Mouse (Mus musculus) embryonic stem cell, embryonic (primary cell): Measurements from ENCODE around the gene Smap2.

ENCODE experiments used
- CTCF ChIA-PET, 4 experiments: fragments of 300-600 bp in 2 of 4; fragments of 350-600 bp in 2 of 4; sonication (Branson Sonifier 250); formaldehyde crosslinking; loops; one replicate each; lab custom pipeline; 2022; ENCODE audit warnings: inconsistent platforms in 2 of 4; lab: Charles Lee
- POLR2A ChIA-PET, 4 experiments: fragments of 300-600 bp in 2 of 4; fragments of 350-600 bp in 2 of 4; sonication (Branson Sonifier 250); formaldehyde crosslinking; loops; one replicate each; lab custom pipeline; 2022; ENCODE audit warnings: antibody characterized with exemption in 4 of 4, inconsistent platforms in 1 of 4; lab: Charles Lee

The Smap2 gene

DNA sequence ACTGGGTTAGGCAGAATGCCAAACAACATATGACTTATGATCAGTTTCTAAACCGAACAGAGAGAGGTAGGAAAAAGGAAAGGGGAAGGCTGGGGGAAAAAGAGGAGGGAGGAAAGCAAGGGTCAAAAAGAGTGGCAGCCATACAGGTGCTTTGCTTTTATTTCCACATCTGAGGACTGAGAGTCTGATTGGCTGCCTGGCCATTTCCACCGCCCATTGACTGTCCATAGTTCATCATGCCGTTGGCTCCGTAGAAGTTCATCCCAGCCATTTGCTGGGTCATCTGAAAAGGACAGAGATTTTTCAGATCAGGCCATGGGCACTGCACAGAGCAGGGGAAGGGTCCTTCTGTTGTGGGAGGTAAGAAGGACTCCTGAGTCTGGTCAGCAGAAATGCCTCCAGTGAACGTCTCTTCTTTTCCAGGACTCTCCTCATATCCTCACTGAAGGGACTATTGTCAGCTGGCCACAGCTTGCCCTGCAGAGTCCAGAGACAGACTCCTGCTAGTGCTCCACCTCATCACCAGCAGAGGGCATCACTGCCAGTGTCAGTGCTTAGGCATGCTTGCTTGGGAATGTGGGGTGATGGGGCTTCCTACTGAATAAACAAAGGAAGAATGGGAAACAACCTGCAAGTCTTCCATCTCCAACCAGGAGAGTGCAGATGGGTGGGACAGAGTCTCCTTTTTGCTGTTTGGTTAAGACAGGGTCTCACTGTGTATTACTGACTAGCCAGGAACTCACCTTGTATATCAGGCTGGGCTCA is 47.5 kb downstream of the Smap2 start:
- CTCF ChIA-PET: interaction anchor here in 3 of 4 experiments (0.6 to 1.0 kb wide), 7 partner anchors 10 to 588 kb away, joined by 3 to 4 read pairs (median 3); partner anchors contain the start of gene Smap2 (in 1 of the 3)
- POLR2A ChIA-PET: interaction anchor here in 2 of 4 experiments (0.6 to 1.6 kb wide), 3 partner anchors 8 to 45 kb away, joined by 3 to 6 read pairs (median 3); partner anchors contain the start of gene Exo5 (in 1 of the 2)

DNA sequence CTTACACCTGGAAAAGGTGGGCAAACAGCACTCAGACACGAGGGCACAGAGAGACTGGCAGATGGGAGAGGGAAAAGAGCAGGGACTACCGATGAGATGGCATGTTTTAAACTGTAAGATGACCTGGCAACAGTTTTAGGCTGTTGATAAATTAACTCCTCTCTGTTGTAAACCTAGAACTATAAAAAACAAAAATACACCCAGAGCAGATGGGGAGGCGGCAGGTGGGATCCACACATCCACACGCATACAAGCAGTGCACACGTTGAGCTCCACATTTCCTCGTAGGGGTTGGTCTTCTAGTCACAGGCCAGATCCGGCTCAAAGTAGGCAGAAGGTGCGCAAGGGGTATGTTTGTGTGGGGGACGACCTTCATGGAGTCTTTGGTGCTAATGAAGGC is 48.6 kb downstream of the Smap2 start:
- POLR2A ChIA-PET: interaction anchor here in 2 of 4 experiments (0.6 to 1.6 kb wide), 2 partner anchors 44 to 173 kb away, joined by 3 to 6 read pairs; partner anchors contain the start of gene Exo5 (in 1 of the 2)

DNA sequence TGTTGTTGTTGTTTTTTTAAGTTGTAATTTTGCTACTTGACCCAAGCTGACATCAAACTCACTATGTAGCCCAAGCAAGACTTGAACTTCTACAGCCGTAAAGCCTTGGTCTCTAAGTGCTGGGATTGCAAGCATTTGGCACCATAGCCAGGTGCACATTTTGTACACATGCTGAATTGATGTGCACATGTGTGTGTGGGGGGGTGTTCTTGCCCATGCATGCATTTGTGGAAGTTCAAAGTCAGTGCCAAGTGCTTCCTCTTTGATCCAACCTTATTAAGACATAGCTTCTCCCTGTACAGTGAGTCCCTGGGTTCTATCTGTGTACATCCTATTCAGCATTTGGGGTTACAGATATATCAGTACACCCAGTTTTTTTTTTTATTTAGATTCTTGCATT is 61.5 kb downstream of the Smap2 start:
- ChIA-PET POLR2A (interaction anchor here in 2 of 4 experiments (0.7 to 3.5 kb wide), 2 partner anchors 31 to 77 kb away, joined by 7 to 11 read pairs; partner anchors contain the start of gene Exo5 (in 1 of the 2)), CTCF (no interaction called here)

More for the DNA sequence above, 48.6 kb downstream of the Smap2 start:
- CTCF ChIA-PET: interaction anchor here in 1 of 4 experiments (0.6 kb wide), 1 partner anchor 20 kb away, joined by 3 read pairs; no protein-coding TSS in a partner anchor

GRCm38 (mm10) chr4:120953667-120954066 is 63.4 kb downstream of the Smap2 start:
- ChIA-PET POLR2A (interaction anchor here in 2 of 4 experiments (0.6 to 3.5 kb wide), 2 partner anchors 29 to 85 kb away, joined by 3 to 11 read pairs; partner anchors contain the start of gene Exo5 (in 1 of the 2)), CTCF (interaction anchor here in 1 of 4 experiments (0.7 kb wide), 1 partner anchor 1959 kb away, joined by 4 read pairs; no protein-coding TSS in a partner anchor)

- ChIA-PET CTCF (interaction anchor here in 1 of 4 experiments (0.5 kb wide), 1 partner anchor 243 kb away, joined by 8 read pairs; no protein-coding TSS in a partner anchor), POLR2A (interaction anchor here in 2 of 4 experiments (0.6 to 3.5 kb wide), 3 partner anchors 13 to 63 kb away, joined by 3 to 11 read pairs (median 3); partner anchors contain the start of gene Exo5 (in 1 of the 2))
Measured at GRCm38 (mm10) chr4:120953038-120953437, 64.0 kb downstream of the Smap2 start.

DNA sequence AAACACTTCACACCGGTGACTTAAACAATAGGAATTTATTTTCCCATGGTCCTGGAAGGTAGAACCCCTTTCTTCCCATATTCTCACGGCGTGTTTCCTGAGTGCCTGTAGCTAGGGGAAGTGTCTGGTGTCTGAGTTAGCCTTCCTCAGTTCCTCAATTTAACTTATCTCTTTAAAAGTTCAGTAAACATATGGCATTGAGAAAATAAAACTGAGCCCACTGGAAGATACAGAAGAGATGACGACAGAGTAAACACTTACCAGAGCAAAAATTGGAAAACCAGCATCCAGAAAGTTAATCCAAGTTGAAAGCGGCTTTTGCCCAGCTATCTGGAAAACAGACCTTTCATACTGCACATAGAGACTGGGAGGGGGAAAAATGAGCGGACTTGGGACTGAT is 64.9 kb downstream of the Smap2 start:
- ChIA-PET CTCF (interaction anchor here in 1 of 4 experiments (0.6 to 1.6 kb wide), 2 partner anchors 81 to 101 kb away, joined by 6 to 7 read pairs; no protein-coding TSS in a partner anchor), POLR2A (interaction anchor here in 3 of 4 experiments (0.7 to 3.2 kb wide), 8 partner anchors 10 to 200 kb away, joined by 3 to 38 read pairs (median 6); partner anchors contain the start of gene Exo5 (in 3 of the 3))

- ChIA-PET POLR2A (interaction anchor here in 3 of 4 experiments (0.6 to 3.2 kb wide), 24 partner anchors 9 to 286 kb away, joined by 3 to 38 read pairs (median 4); partner anchors contain the start of genes Exo5 (in 3 of the 3), Kcnq4 (in 2 of the 3) and Smap2 (in 1 of the 3)), CTCF (interaction anchor here in 3 of 4 experiments (0.6 to 1.7 kb wide), 6 partner anchors 21 to 101 kb away, joined by 3 to 7 read pairs (median 4); no protein-coding TSS in a partner anchor)
Measured at GRCm38 (mm10) chr4:120951428-120951973, 65.5 kb downstream of the Smap2 start, which contains the start of gene Zfp69. Zfp69 (minus strand) TSS chr4:120951699.

DNA sequence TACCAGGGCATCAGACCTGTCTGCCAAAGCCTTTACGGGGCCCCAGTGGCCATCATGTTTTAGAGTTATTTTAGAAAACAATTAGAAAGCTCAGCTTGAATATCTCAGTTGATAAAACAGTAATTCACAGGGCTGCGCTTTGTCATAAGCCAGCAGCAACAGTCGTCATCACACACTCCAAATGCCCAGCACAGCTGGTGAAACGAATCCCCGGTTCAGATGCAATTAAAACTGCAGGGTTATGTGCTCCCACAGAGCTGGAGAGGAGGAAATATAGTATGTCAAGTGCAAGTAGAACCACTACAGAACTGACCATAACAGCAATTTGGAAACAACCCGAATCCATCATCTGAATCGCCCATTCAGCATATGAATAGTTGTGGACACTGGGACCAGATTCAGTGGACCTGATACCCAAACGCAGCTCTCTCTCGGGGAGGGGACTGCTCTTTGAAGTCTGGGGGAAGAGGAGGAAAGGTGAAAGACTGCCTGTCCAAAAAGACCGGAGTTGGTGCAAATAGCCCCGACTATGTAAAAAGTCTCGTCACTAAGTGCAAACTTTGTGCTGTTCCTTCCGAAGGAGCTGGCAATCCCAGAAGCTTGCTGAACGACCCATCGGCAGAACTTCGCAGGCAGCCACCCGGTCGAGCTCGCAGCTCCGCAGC is 66.2 kb downstream of the Smap2 start:
- CTCF ChIA-PET: interaction anchor here in 3 of 4 experiments (0.8 to 1.7 kb wide), 5 partner anchors 21 to 100 kb away, joined by 3 to 7 read pairs (median 3); no protein-coding TSS in a partner anchor
- POLR2A ChIA-PET: interaction anchor here in 3 of 4 experiments (0.6 to 3.2 kb wide), 26 partner anchors 10 to 285 kb away, joined by 3 to 38 read pairs (median 4); partner anchors contain the start of genes Exo5 (in 3 of the 3), Kcnq4 (in 2 of the 3) and Smap2 (in 1 of the 3)

DNA sequence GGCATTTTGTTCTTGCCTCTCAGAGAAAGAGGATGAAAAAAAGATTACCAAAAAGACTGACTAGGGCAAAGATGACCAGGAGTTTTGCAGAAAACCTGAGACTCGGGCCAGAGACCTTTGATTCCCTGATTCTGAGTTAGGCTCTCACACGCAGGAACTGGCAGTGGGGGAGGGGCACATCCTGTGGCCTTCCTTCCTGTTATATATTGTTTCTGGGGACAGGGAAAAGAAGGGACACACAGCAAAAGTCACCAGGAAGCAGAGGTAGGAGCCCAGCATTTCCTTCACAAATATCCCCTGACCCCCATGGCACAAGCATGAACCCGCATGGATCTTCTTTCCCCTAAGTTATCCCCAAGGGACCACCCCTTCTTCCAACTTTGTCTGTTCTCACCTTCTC is 68.1 kb downstream of the Smap2 start:
- ChIA-PET CTCF (interaction anchor here in 1 of 4 experiments (0.5 kb wide), 1 partner anchor 644 kb away, joined by 3 read pairs; no protein-coding TSS in a partner anchor), POLR2A (interaction anchor here in 2 of 4 experiments (0.9 to 1.7 kb wide), 2 partner anchors 19 to 24 kb away, joined by 3 to 6 read pairs; partner anchors contain the start of gene Exo5 (in 1 of the 2))

GRCm38 (mm10) chr4:120935006-120935405 is 82.0 kb downstream of the Smap2 start:
- ChIA-PET CTCF (interaction anchor here in 1 of 4 experiments (0.5 to 1.4 kb wide), 2 partner anchors 9 to 163 kb away, joined by 3 to 4 read pairs; no protein-coding TSS in a partner anchor), POLR2A (interaction anchor here in 2 of 4 experiments (0.9 to 2.2 kb wide), 3 partner anchors 10 to 16 kb away, joined by 3 to 13 read pairs (median 7); partner anchors contain the start of genes Exo5 (in 2 of the 2) and Zfp69 (in 1 of the 2))

GRCm38 (mm10) chr4:120930736-120931135 is 86.3 kb downstream of the Smap2 start:
- ChIA-PET POLR2A (interaction anchor here in 2 of 4 experiments (0.7 to 1.7 kb wide), 4 partner anchors 19 to 100 kb away, joined by 3 read pairs; partner anchors contain the start of gene Zfp69 (in 1 of the 2)), CTCF (interaction anchor here in 2 of 4 experiments (0.9 kb wide), 2 partner anchors 20 to 248 kb away, joined by 3 read pairs; partner anchors contain the start of gene Zfp69 (in 1 of the 2))

DNA sequence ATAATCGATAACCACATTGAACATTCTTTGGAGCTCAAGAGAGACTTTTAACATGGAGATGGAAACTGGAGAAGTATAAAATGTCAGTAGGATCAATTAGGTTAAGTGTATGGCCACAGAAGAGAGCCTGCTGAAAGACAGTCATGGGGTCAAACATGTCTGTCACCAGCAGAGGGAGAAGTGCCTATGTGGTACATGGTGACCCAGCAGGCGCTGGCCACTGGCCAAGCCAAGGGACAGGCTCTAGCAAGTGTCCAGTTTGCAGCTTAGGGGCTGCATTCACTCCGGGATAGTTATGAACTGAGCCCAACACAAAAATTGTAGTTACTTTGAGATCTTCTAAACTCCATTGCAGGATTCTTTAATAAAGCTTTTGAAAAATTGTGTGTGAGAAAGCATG is 88.4 kb downstream of the Smap2 start:
- ChIA-PET CTCF (no interaction called here), POLR2A (interaction anchor here in 1 of 4 experiments (0.9 to 1.7 kb wide), 5 partner anchors 13 to 286 kb away, joined by 3 to 6 read pairs (median 4); partner anchors contain the start of genes Rlf and Zfp69)

DNA sequence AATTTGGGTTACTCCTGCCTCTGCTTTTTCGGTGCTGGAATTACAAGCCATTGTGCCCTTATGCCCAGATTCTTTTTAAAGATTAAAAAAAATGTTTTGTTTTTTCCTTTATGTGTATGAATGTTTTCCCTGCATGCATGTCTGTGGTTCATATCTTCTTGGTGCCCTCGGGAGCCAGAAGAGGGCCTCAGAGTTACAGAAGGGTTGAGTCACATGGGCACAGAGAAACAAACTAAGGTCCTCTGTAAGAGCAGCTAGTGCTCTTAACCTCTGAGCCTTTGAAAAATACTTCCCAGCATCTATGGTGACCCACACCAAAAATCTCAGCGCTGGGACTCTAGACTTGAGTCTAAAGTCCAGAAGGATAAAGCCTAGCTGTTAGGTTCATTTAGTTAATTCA is 91.7 kb downstream of the Smap2 start:
- CTCF ChIA-PET: interaction anchor here in 2 of 4 experiments (0.6 to 1.3 kb wide), 4 partner anchors 103 to 709 kb away, joined by 3 to 8 read pairs (median 4); no protein-coding TSS in a partner anchor

DNA sequence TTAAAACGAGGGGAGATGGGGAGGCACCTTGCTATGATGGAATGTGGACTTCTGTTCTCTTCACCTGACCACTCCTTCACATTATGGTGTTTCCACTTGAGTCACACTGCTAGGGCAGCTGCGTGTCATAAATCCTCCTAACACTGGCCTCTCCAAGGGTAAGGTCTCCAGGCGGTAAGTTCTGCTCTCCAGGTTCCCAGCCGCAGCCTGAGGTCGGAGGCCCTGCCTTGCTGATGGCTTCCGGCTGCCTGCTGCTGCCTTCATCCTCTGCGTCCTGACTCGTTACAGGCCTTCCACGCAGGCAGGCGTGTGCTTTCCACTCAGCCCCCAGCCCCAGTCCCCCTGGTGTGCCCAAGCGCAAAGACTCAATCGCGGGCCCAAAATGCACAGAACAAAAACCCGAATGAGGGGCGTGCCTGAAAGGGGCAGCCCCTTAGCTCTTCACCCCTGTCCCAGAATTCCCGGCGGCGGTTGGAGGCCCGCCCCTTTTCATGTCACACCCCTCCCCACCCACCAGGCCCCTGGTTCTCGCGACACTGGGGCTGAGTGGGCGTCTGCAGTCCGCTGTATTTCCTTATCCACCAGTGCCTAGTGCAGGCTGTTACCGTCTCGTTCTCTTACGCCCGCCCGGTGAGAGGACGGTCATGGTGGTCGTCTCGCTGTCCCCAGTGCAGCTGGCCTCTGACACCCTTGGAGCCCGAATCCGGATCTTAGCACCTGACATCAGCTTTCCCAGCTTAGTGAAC is 92.3 kb downstream of the Smap2 start, which contains the start of gene Exo5:
Exo5 (minus strand) TSS at position 464 of the 746 bp plus-strand sequence.
- CTCF ChIA-PET: interaction anchor here in 2 of 4 experiments (0.6 to 1.3 kb wide), 8 partner anchors 15 to 708 kb away, joined by 3 to 8 read pairs (median 4); no protein-coding TSS in a partner anchor
- POLR2A ChIA-PET: interaction anchor here in 3 of 4 experiments (0.5 to 2.5 kb wide), 84 partner anchors 9 to 1911 kb away, joined by 3 to 38 read pairs (median 4); partner anchors contain the start of genes Ctps (in 3 of the 3), Zfp69 (in 3 of the 3), Rims3 (in 2 of the 3) and Smap2 (in 2 of the 3)

More for the DNA sequence above, 91.7 kb downstream of the Smap2 start:
- POLR2A ChIA-PET: interaction anchor here in 3 of 4 experiments (0.6 to 2.5 kb wide), 53 partner anchors 9 to 1910 kb away, joined by 3 to 38 read pairs (median 5); partner anchors contain the start of genes Zfp69 (in 3 of the 3), Rims3 (in 2 of the 3), Smap2 (in 2 of the 3) and Cited4 (in 1 of the 3)

DNA sequence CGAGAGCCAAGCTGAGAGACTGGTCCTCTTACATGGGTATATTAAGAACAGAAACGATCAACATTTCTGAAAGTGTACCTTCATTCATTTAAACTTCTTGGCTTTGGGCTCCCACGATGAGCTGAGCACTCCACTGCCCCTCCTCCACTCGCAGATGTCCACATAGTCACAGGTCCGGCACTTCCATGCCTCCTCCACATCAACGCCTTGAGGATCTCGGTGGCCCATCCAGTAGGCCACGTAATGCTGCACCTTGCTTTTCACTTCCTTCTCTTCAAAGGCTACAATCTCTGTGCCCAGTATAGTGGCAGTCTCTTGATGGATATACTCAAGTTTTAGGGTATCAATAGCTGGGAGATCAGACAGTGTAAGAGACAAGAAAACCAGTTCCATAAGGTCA is 95.6 kb downstream of the Smap2 start:
- POLR2A ChIA-PET: interaction anchor here in 1 of 4 experiments (0.8 to 1.3 kb wide), 5 partner anchors 8 to 275 kb away, joined by 3 to 4 read pairs (median 3); partner anchors contain the start of gene Zfp69
- CTCF ChIA-PET: no interaction called here
